Mouse (Mus musculus): ENCODE results near the gene Rtn3. TPM values are rescaled to one million over a fixed set of nuclear protein-coding genes. Genes with fewer than 3 reads are reported as not detected.

Gene Rtn3
- polyA plus RNA-seq (2015; fragmentation: Nextera tagmentation; extraction: Ambion mirVana) = 132 and 138 TPM in 2 replicates

GRCm38 (mm10) chr19:7482599-7483511 is at the start of gene Rtn3:
Gene Rtn3, minus strand, starts transcription at chr19:7483281.
- Histone ChIP-seq H3K9me3 (no peaks in the 10 kb centered on the region), H3K27ac (peak within 1 kb of the TSS; percentile 99), H3K9ac (peak within 1 kb of the TSS; percentile 91), H3K4me2 (peak within 1 kb of the TSS; percentile 61), H3K27me3 (no peaks in the 10 kb centered on the region), H3K4me1 (peaks cover 12% of the 10 kb centered on the region), H3K36me3 (no peaks in the 10 kb centered on the region), H3K4me3 (peak within 1 kb of the TSS; percentile 84)
- under 1% methylated on average over 80 of the region's 80 CpGs for WGBS
- peak; percentile 95 for ATAC-seq (ENCODE audit: borderline replicate concordance, extremely low read depth, low FRiP score, low TSS enrichment)

- no peak for ATAC-seq (ENCODE audit: borderline replicate concordance, extremely low read depth, low FRiP score, low TSS enrichment)
- Histone ChIP-seq H3K9me3 (no peaks in the 10 kb centered on the region), H3K36me3 (peaks cover 54% of the 10 kb centered on the region)
These were observed 48.8 kb upstream of the Rtn3 start for GRCm38 (mm10) chr19:7531906-7532305.

GRCm38 (mm10) chr19:7528639-7529428 is 45.8 kb upstream of the Rtn3 start:
- Histone ChIP-seq H3K4me2 (no peak overlapping the region), H3K9ac (no peak overlapping the region), H3K9me3 (no peaks in the 10 kb centered on the region), H3K4me3 (no peak overlapping the region), H3K27ac (no peak overlapping the region), H3K27me3 (no peaks in the 10 kb centered on the region), H3K4me1 (no peaks in the 10 kb centered on the region), H3K36me3 (peaks cover 55% of the 10 kb centered on the region)
- ATAC-seq (ENCODE audit: borderline replicate concordance, extremely low read depth, low FRiP score, low TSS enrichment) = no peak
- 50% methylated on average over 7 of the region's 7 CpGs for WGBS

More at GRCm38 (mm10) chr19:7531906-7532305, 48.8 kb upstream of the Rtn3 start:
- H3K27me3 ChIP-seq = no peaks in the 10 kb centered on the region
- H3K4me1 ChIP-seq = no peaks in the 10 kb centered on the region
- no peak overlapping the region for H3K27ac ChIP-seq
- WGBS = 92% methylated on average over 5 of the region's 5 CpGs
- no peak overlapping the region for H3K4me2 ChIP-seq
- H3K9ac ChIP-seq = no peak overlapping the region
- H3K4me3 ChIP-seq = no peak overlapping the region

GRCm38 (mm10) chr19:7524879-7525278 is 41.8 kb upstream of the Rtn3 start:
- Histone ChIP-seq H3K9ac (no peak overlapping the region), H3K4me2 (no peak overlapping the region), H3K27me3 (no peaks in the 10 kb centered on the region), H3K36me3 (peaks cover 49% of the 10 kb centered on the region), H3K4me1 (no peaks in the 10 kb centered on the region), H3K9me3 (no peaks in the 10 kb centered on the region), H3K4me3 (no peak overlapping the region), H3K27ac (no peak overlapping the region)
- ATAC-seq (ENCODE audit: borderline replicate concordance, extremely low read depth, low FRiP score, low TSS enrichment) = no peak
- WGBS = 71% methylated on average over 3 of the region's 3 CpGs

GRCm38 (mm10) chr19:7523781-7524180 is 40.7 kb upstream of the Rtn3 start:
- H3K9me3 ChIP-seq = no peaks in the 10 kb centered on the region
- H3K4me1 ChIP-seq = no peaks in the 10 kb centered on the region
- no peak overlapping the region for H3K9ac ChIP-seq
- H3K27ac ChIP-seq = no peak overlapping the region
- no peak overlapping the region for H3K4me3 ChIP-seq
- H3K4me2 ChIP-seq = no peak overlapping the region
- no peaks in the 10 kb centered on the region for H3K27me3 ChIP-seq
- H3K36me3 ChIP-seq = peaks cover 51% of the 10 kb centered on the region
- ATAC-seq (ENCODE audit: borderline replicate concordance, extremely low read depth, low FRiP score, low TSS enrichment) = no peak

GRCm38 (mm10) chr19:7523292-7523691 is 40.2 kb upstream of the Rtn3 start:
- Histone ChIP-seq H3K36me3 (peaks cover 55% of the 10 kb centered on the region), H3K4me2 (no peak overlapping the region), H3K9ac (no peak overlapping the region), H3K9me3 (no peaks in the 10 kb centered on the region), H3K4me1 (no peaks in the 10 kb centered on the region), H3K4me3 (no peak overlapping the region), H3K27me3 (no peaks in the 10 kb centered on the region), H3K27ac (no peak overlapping the region)
- ATAC-seq (ENCODE audit: borderline replicate concordance, extremely low read depth, low FRiP score, low TSS enrichment) = no peak
- 100% methylated on average over 1 of the region's 1 CpGs for WGBS

- no peaks in the 10 kb centered on the region for H3K4me1 ChIP-seq
- no peak overlapping the region for H3K4me2 ChIP-seq
- no peak overlapping the region for H3K27ac ChIP-seq
- no peak overlapping the region for H3K9ac ChIP-seq
- no peaks in the 10 kb centered on the region for H3K9me3 ChIP-seq
- no peak for ATAC-seq (ENCODE audit: borderline replicate concordance, extremely low read depth, low FRiP score, low TSS enrichment)
- peaks cover 56% of the 10 kb centered on the region for H3K36me3 ChIP-seq
- no peaks in the 10 kb centered on the region for H3K27me3 ChIP-seq
- 97% methylated on average over 2 of the region's 2 CpGs for WGBS
- no peak overlapping the region for H3K4me3 ChIP-seq
These were observed 39.8 kb upstream of the Rtn3 start for GRCm38 (mm10) chr19:7522856-7523255.

- H3K9me3 ChIP-seq = no peaks in the 10 kb centered on the region
- H3K4me3 ChIP-seq = no peak overlapping the region
- peaks cover 64% of the 10 kb centered on the region for H3K36me3 ChIP-seq
- no peaks in the 10 kb centered on the region for H3K27me3 ChIP-seq
- H3K27ac ChIP-seq = no peak overlapping the region
- WGBS = 88% methylated on average over 3 of the region's 3 CpGs
- H3K9ac ChIP-seq = no peak overlapping the region
- ATAC-seq (ENCODE audit: borderline replicate concordance, extremely low read depth, low FRiP score, low TSS enrichment) = no peak
- no peaks in the 10 kb centered on the region for H3K4me1 ChIP-seq
- H3K4me2 ChIP-seq = no peak overlapping the region
These were observed 38.5 kb upstream of the Rtn3 start for GRCm38 (mm10) chr19:7521619-7522018.

GRCm38 (mm10) chr19:7516437-7516836 is 33.4 kb upstream of the Rtn3 start:
- no peak overlapping the region for H3K27ac ChIP-seq
- no peak overlapping the region for H3K4me3 ChIP-seq
- H3K4me1 ChIP-seq = no peaks in the 10 kb centered on the region
- no peak for ATAC-seq (ENCODE audit: borderline replicate concordance, extremely low read depth, low FRiP score, low TSS enrichment)
- no peaks in the 10 kb centered on the region for H3K27me3 ChIP-seq
- no peaks in the 10 kb centered on the region for H3K9me3 ChIP-seq
- H3K36me3 ChIP-seq = peaks cover 48% of the 10 kb centered on the region
- no peak overlapping the region for H3K4me2 ChIP-seq
- H3K9ac ChIP-seq = no peak overlapping the region
- 65% methylated on average over 1 of the region's 1 CpGs for WGBS

GRCm38 (mm10) chr19:7508026-7508425 is 24.9 kb upstream of the Rtn3 start:
- Histone ChIP-seq H3K4me1 (no peaks in the 10 kb centered on the region), H3K27me3 (no peaks in the 10 kb centered on the region), H3K27ac (no peak overlapping the region), H3K9ac (no peak overlapping the region), H3K36me3 (peaks cover 20% of the 10 kb centered on the region), H3K4me2 (no peak overlapping the region), H3K4me3 (no peak overlapping the region), H3K9me3 (no peaks in the 10 kb centered on the region)
- ATAC-seq (ENCODE audit: borderline replicate concordance, extremely low read depth, low FRiP score, low TSS enrichment) = no peak
- WGBS = 74% methylated on average over 4 of the region's 4 CpGs

- Histone ChIP-seq H3K4me2 (no peak overlapping the region), H3K9ac (no peak overlapping the region), H3K4me3 (no peak overlapping the region), H3K9me3 (no peaks in the 10 kb centered on the region), H3K4me1 (peaks cover 5% of the 10 kb centered on the region; the same call in 1 of the 2 replicates), H3K27me3 (no peaks in the 10 kb centered on the region), H3K27ac (no peak overlapping the region), H3K36me3 (peaks cover 9% of the 10 kb centered on the region; the same call in 1 of the 2 replicates)
- WGBS = 86% methylated on average over 1 of the region's 1 CpGs
- no peak for ATAC-seq (ENCODE audit: borderline replicate concordance, extremely low read depth, low FRiP score, low TSS enrichment)
These were observed 23.2 kb upstream of the Rtn3 start for GRCm38 (mm10) chr19:7506321-7506720.

- Histone ChIP-seq H3K4me3 (no peak overlapping the region), H3K27ac (peak overlapping the region; percentile 29), H3K9me3 (no peaks in the 10 kb centered on the region), H3K27me3 (no peaks in the 10 kb centered on the region), H3K4me1 (peaks cover 5% of the 10 kb centered on the region; the same call in 1 of the 2 replicates), H3K4me2 (no peak overlapping the region), H3K9ac (no peak overlapping the region), H3K36me3 (no peaks in the 10 kb centered on the region)
- WGBS = 51% methylated on average over 2 of the region's 2 CpGs
- ATAC-seq (ENCODE audit: borderline replicate concordance, extremely low read depth, low FRiP score, low TSS enrichment) = no peak
These were observed 19.4 kb upstream of the Rtn3 start for GRCm38 (mm10) chr19:7502432-7502831.
